Mouse (Mus musculus) ES-E14 (cell line): ENCODE results near the gene Nfasc.

ENCODE experiments used
- CHD2 ChIP-seq: IDR thresholded peaks from 2 replicates; pipeline ENCODE4 v1.6.1; 2014; ENCODE audit warnings: mild to moderate bottlenecking, low read depth, low read length, inconsistent platforms
- HCFC1 ChIP-seq: IDR thresholded peaks from 2 replicates; pipeline ENCODE4 v1.6.1; 2012; ENCODE audit warnings: low read length, inconsistent platforms, borderline replicate concordance; ENCODE audit not compliant: insufficient read depth
- MAFK ChIP-seq: IDR thresholded peaks from 2 replicates; pipeline ENCODE4 v1.6.1; 2014; ENCODE audit warnings: mild to moderate bottlenecking, low read depth, low read length, inconsistent platforms; ENCODE audit not compliant: insufficient read depth
- ZC3H11A ChIP-seq: IDR thresholded peaks from 2 replicates; pipeline ENCODE4 v1.6.1; 2012; ENCODE audit warnings: low read depth, mild to moderate bottlenecking, inconsistent platforms, low read length, borderline replicate concordance
- ZNF384 ChIP-seq: IDR thresholded peaks from 2 replicates; pipeline ENCODE4 v1.6.1; 2012; ENCODE audit warnings: low read depth, low read length, inconsistent platforms

- TF ChIP-seq CHD2, result no peak
- no peak for TF ChIP-seq MAFK
- TF ChIP-seq HCFC1, result no peak
- TF ChIP-seq ZC3H11A, result no peak
- TF ChIP-seq ZNF384, result no peak
Measured at GRCm38 (mm10) chr1:132591399-132591930, 150.1 kb downstream of the Nfasc start.
